Mouse (Mus musculus): Measurements from ENCODE around the gene Glod4.

GRCm38 (mm10) chr11:76158375-76158774, 85.2 kb downstream of the Glod4 start:
- TF ChIP-seq POLR2A (IDR thresholded peaks at IDR 0.05; ENCODE audit: insufficient read depth, low read length) (no peak), EP300 (IDR thresholded peaks at IDR 0.05; ENCODE audit: insufficient read depth, low read depth, low read length) (no peak)
